Mouse (Mus musculus) lung, postnatal 0 days (tissue): Measurements from ENCODE around the gene Polr3h.

Experiments
- CTCF ChIP-seq: IDR thresholded peaks from 2 replicates; pipeline ENCODE4 v1.5.1; 2016; ENCODE audit warnings: antibody characterized with exemption, mild to moderate bottlenecking
- EP300 ChIP-seq: IDR thresholded peaks from 2 replicates; pipeline ENCODE4 v1.6.1; 2016; ENCODE audit warnings: antibody characterized with exemption, mild to moderate bottlenecking, control low read depth

GRCm38 (mm10) chr15:81917201-81917600 lies 8.8 kb downstream of the Polr3h start:
- TF ChIP-seq CTCF (no peak), EP300 (no peak)
